Mouse (Mus musculus) adrenal gland, postnatal 36 days (tissue): Measurements from ENCODE around the gene Srsf12. TPM values are rescaled to one million over a fixed set of nuclear protein-coding genes. Genes with fewer than 3 reads are reported as not detected.

Source experiments
- DNase-seq, 2 experiments: peaks; one replicate each; pipeline ENCODE4 v3.0.0; 2021; ENCODE audit warnings: mixed read lengths in 1 of 2
- total RNA-seq, 2 experiments: library from RNA; stranded (reverse); gene quantifications; 2 replicates each; pipeline ENCODE4 v1.2.3; 2021

Gene Srsf12
- total RNA-seq, 2 experiments from 2014 or later, result 0.76 to 1.2 TPM

GRCm38 (mm10) chr4:33249716-33250230, 41.0 kb downstream of the Srsf12 start:
- DNase-seq, result no peak

DNA sequence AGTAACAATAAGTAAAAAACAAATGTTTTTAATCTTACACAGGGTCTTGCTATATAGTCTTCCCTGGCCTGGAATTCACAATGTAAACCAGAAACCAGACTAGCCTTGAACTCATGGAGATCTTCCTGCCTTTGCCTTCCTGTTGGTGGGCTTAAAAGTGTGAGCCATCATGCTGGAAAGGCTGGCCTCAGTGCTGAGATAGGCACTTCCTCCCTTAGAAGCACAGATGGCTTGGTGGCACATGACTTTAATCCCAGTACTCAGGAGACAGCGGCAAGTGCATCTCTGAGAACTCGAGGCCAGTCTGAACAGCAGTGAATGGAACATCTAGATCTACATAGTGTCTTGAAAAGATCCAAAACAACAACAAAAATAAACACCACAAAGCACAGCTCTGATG, 42.1 kb downstream of the Srsf12 start:
- DNase-seq, result no peak

DNA sequence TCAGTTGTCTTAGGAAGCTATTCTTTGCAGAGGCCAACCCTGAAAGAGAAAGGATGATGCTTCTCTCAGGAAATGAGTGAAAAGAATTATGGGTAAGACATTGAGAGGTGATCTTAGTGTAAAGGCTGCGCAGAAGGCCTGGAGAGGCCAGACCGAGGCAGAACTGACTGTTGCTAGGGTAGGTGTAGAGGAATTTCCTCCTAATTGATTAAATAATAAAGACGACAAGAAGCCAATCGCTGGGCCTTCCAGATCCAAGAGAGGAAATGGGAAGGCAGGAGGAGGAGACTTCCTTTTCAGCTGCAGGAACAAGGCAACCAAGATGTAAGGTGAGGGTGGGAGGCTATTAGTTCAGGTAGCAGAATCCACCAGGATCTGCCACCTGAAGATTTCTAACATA, 45.9 kb downstream of the Srsf12 start:
- DNase-seq, result no peak

GRCm38 (mm10) chr4:33257263-33257964, 48.6 kb downstream of the Srsf12 start:
- no peak for DNase-seq

DNA sequence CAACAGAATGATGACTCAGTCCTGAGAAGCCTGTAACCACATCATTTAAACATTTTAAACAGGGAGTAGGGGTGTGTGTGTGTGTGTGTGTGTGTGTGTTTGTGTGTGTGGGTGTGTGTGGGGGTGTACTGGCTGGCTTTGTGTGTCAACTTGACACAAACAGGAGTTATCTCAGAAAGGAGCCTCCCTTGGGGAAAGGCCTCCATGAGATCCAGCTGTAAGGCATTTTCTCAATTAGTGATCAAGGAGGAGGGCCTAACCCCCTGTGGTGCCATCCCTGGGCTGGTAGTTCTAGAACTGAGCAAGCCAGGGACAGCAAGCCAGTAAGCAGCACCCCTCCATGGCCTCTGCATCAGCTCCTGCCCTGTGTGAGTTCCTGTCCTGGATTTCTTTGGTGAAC, 51.5 kb downstream of the Srsf12 start:
- no peak for DNase-seq

DNA sequence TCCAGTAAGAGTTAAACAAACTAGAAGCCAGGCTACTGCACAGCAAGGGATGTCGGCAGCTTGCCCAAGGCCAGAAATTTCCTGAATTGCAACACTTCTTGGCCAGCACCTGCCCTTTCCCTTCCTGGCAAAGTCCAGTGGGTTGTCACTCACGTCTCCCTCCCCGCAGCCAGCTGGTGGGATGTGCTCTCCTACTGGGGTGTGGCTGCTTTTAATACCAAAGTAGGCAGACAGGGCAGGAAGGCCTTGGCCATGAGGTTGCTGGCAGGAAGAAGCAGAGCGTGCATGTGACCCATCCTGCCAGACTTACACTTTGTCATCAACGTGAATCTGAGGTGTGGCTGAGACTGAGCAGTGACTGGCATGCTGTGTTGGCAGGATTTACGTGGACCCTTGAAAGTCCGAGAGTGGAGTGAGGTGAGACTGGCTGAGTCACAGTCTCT, 52.5 kb downstream of the Srsf12 start:
- peak; percentile 96 to 98 for DNase-seq

- DNase-seq, result no peak
Observed at GRCm38 (mm10) chr4:33262897-33263296, 54.1 kb downstream of the Srsf12 start.

GRCm38 (mm10) chr4:33264979-33265726, 56.4 kb downstream of the Srsf12 start:
- DNase-seq, result no peak

GRCm38 (mm10) chr4:33270386-33271314, 61.9 kb downstream of the Srsf12 start:
- no peak for DNase-seq

- no peak for DNase-seq
Observed at GRCm38 (mm10) chr4:33273437-33273836, 64.6 kb downstream of the Srsf12 start.

- DNase-seq, result no peak
Observed at GRCm38 (mm10) chr4:33281891-33282685, 73.3 kb downstream of the Srsf12 start.

Other genes with a start within 250 kb of the Srsf12 start
- 1 to 10 TPM; 7.9 to 10.0 TPM for gene Rragd, start 226.0 kb upstream of the Srsf12 start, total RNA-seq
- gene Ube2j1, start 177.6 kb upstream of the Srsf12 start, total RNA-seq, result 10 to 100 TPM; 74.0 to 86.9 TPM
- gene Gabrr2, start 146.0 kb upstream of the Srsf12 start, total RNA-seq, result under 1 TPM; 0.20 to 0.26 TPM
- under 1 TPM in 1 of 2 experiments, not detected in 1; 0.13 TPM for gene Gabrr1, start 76.5 kb upstream of the Srsf12 start, total RNA-seq
- 10 to 100 TPM; 17.9 to 63.5 TPM for gene Pm20d2, start 19.3 kb upstream of the Srsf12 start, total RNA-seq
- gene Pnrc1, start 81.2 kb downstream of the Srsf12 start, total RNA-seq, result 100 to 1,000 TPM; 192 to 221 TPM
- gene Rngtt, start 101.3 kb downstream of the Srsf12 start, total RNA-seq, result 10 to 100 TPM; 29.6 to 43.7 TPM